Mouse (Mus musculus): ENCODE results near the gene She.
A peak's percentile ranks its signal among the peaks of the same experiment; 100 is the strongest.
"Not testable (repeated sequence)": the region's sequence is repeated elsewhere in the genome, so short reads cannot be mapped to it uniquely, and the experiment has no call there.

She gene

GRCm38 (mm10) chr3:89830815-89831591, at the start of gene She:
TSS of gene She (plus strand) at chr3:89831370.
- peak; percentile 17 for DNase-seq

DNA sequence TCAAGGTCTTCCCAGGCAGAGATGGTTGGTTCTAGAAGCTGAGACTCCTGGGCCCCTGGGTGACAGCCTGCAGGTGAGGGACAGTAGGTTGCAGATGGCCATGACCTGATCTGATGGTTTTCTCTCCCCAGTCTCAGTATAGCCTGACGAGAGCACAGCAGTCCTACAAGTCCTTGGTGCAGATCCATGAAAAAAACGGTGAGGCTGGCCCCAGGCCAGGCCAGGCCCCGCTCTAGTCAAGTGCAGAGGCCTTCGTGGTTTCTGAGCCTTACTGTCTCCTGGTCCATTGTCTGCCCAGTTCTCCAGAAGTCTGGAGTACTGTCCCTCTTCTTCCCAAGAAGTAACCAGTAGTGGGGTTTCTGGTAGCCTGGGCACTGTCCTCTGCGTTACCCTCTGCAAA, 49.5 kb upstream of the She start:
- DNase-seq = no peak

GRCm38 (mm10) chr3:89784991-89785753, 46.0 kb upstream of the She start:
- peak; percentile 88 for DNase-seq

DNA sequence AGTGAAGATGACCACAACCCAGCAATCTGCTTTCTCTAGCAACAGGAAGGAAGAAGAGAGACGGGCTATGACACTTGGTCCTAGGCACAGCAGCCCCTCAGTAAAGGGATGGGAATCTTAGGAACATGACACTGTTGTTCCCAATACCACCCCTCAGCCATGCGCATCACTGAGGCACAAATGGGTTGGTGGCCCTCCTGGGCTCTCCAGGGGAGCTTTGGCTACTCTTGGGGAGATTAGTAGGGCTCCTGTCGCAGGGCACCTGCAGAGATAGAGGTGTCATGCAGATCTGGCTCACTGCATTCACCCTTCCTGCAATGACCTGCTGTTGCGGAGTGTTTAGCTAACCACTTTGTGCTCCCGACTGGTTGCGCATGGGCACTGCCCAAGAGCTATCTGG, 44.9 kb upstream of the She start:
- no peak for DNase-seq

DNA sequence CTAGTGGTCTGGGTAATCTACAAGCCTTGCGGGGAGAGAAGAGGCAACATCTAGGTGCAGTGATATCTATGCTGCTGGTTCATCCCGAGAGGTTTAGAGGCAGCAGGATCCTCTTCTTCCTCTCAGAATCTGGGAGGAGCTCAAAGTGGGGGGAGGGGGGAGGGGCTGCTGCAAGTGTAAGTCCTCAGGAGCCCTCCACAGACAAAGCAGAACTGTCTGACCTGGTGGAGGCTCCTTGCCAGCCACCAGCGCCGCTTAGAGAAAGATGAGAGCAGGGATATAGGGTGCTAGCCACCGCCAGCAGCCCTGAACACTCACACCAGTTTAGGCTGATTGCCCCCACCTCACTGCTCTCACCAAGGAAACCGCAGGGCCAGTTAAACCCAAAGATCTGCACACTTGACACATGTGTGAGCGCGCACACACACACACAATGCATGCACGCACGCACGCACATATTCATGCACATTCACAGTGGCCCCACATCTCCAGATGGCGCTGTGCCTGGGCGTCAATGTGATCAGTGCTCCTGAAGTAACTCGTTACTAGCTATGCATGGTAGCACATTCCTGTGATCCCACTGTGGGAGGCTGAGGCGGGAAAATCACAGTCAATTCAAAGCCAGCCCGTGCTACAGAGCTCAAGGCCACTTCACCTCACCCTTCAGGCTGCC, 42.4 kb upstream of the She start:
- DNase-seq = no peak

- no peak for DNase-seq
These were observed 36.6 kb upstream of the She start for GRCm38 (mm10) chr3:89794616-89795015.

DNA sequence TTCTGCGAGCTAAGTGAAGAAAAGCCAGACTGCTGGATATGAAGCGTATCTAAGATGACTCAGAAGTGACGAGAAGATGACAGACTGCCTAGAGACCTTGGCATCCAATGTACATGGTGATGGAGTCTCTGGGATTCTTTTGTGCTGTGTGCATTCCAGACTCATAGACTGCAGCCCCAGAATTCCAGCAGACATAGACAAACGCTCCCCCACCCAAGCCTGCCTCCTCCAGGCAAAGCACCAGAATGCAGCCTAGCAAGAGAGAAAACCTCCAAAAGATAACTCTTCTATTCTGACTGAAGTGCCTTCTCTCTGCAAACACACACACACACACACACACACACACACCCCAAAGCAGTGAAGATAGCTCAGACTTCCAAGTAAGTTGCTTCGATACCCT, 35.4 kb upstream of the She start:
- DNase-seq = no peak

GRCm38 (mm10) chr3:89796358-89796757, 34.8 kb upstream of the She start:
- DNase-seq = no peak

DNA sequence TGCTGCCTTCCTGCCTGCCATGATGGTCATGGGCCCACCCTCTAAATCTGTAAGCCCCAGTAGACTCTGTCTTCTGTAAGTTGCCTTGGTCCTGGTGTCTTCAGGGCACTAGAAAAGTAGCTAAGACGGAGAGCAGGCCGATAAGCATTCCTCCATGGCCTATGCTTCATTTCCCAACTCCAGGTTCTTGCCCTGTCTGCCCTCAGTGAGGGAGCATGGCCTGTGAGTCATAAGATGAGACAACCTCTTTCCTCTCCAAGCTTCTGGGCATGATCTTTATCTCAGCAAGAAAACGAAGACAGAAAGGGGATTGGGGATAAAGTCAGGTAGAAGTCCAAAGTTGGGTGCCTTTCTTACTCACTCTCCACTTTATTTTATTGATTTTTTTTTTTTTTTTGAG, 32.7 kb upstream of the She start:
- no peak for DNase-seq

GRCm38 (mm10) chr3:89799476-89799875, 31.7 kb upstream of the She start:
- DNase-seq = no peak

DNA sequence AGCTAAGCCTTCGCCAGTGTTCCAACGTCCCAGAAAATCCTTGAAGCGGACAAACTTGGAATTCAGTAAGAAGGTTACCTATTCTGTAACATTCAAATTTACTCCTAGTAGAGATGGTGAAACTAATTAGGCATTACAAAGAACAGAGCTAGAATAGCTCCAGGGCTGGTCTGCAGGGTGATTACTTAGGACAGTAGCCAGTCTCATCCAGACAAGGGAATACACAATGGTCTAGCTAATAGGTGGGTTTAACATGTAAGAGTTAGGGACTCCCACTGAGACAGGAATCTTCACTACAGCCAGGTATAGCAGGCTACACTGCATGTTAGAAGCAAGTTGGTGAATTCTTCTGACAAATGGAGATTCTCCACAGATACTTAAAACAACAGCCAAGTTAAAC, 31.1 kb upstream of the She start:
- not testable (repeated sequence) for DNase-seq

GRCm38 (mm10) chr3:89800774-89801506, 30.2 kb upstream of the She start:
- no peak for DNase-seq

DNA sequence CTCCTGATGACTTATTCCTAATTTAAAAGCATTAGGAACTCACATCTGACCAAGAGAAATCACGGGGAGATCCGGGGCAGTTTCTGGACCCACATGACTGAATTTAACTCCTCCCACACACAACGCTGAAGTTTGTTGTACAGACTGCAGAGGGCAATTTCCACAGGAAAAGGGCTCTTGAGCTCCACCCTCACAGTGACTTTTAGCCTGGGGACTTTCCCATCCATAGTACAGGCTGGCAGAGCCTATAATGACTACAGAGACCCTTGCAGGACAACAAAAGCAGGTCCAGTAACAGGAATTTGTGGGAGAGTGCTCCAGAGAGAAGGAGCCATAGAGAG, 29.7 kb upstream of the She start:
- DNase-seq = peak; percentile 21

GRCm38 (mm10) chr3:89802876-89803275, 28.3 kb upstream of the She start:
- no peak for DNase-seq

DNA sequence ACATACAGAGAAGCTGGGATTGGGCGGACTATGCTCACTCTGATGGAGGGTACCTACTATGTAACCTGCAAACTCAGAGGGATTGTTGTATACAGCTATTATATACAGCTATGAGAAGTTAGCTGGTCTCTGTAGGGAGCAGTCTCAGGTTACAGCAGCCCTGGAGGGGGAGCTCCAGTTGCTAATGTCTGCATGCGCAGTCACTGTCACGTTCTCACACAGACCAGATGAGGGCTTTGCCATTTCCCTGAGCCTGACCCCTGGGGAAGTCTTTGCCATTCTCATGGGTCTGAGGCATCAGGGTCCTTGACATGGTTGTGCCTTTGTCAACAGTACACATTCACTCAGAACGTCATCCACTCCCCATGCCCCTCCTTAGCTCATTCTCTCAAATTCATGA, 26.0 kb upstream of the She start:
- no peak for DNase-seq

GRCm38 (mm10) chr3:89806751-89807150, 24.4 kb upstream of the She start:
- DNase-seq = no peak

DNA sequence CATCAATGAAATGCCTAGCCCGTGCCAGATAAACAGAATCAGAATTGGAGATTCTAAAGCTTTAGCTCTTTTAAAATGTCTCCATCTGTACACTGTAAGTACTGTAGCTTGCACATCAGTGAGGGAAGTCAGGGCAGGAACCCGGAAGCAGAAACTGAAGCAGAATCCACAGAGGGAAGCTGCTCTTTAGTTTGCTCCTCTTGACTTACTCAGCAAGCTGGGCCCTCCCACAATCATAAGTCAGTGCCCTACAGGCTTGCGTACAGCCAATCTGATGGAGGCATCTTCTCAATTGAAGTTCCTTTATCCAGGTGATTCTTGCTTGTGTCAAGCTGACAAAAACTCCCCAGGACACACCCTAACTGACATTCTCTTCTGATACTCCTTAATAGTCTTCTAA, 24.0 kb upstream of the She start:
- DNase-seq = no peak

DNA sequence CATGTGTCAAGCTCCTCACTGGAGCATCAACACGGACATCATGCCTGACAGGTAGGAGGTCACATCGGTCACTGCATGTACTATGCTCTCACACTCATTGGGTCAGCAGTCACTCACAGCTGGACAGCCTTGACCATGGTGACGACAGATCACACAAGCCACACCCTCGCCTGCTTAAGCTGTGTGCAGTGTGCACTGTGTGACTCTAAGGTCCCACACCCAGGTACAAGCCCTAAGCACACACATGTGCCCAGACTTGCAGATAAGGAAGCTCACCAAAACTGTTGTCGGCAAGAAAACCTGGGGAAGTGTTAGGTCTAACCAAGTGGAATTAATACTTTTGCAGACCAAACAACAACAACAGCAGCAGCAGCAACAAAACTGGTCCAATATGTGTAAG, 23.3 kb upstream of the She start:
- DNase-seq = no peak

DNA sequence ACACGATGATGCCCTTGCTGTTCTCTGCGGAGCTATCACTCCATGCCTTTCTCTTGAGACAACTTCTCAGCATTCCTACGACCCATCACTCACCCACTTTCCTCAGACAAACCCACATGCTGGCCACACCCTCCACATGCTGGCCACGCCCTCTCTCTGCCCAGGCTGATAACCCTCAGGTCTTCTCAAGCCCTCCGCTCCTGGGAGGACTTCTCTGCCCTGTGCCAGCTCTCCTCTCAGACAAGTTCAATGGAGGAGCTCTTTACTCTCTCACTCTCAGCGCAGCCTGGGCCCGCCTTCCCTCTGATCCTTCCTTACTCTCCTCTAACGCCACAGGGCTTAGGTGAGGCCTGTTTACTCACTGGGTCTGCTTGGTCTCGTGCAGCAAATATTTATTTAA, 22.5 kb upstream of the She start:
- DNase-seq = no peak

GRCm38 (mm10) chr3:89810841-89811240, 20.3 kb upstream of the She start:
- DNase-seq = no peak

GRCm38 (mm10) chr3:89812166-89812565, 19.0 kb upstream of the She start:
- DNase-seq = no peak

- DNase-seq = no peak
These were observed 17.1 kb upstream of the She start for GRCm38 (mm10) chr3:89814051-89814450.

GRCm38 (mm10) chr3:89817056-89817455, 14.1 kb upstream of the She start:
- DNase-seq = no peak

Measured in kidney, adult 11 months (tissue).